Mouse (Mus musculus) forebrain, embryonic 11.5 days (tissue): ENCODE measurements around the gene Snx17. TPM values are rescaled to one million over a fixed set of nuclear protein-coding genes. Genes with fewer than 3 reads are reported as not detected.

Experiments used
- ATAC-seq: fragments of 200-750 bp; cut with Nextera tagmentation; replicated peaks from 2 replicates; pipeline ENCODE4 v1.8.0; 2017; ENCODE audit warnings: moderate TSS enrichment; ENCODE audit not compliant: low FRiP score
- DNase-seq: peaks from one replicate; pipeline ENCODE4 v3.0.0-alpha.2; 2017; ENCODE audit warnings: low spot score
- H3K27ac ChIP-seq: fragments of 300-500 bp; sonication (generic); 2 replicates; pipeline ENCODE4 v1.5.1; 2014; ENCODE audit warnings: low read depth, low read length
- H3K27me3 ChIP-seq: fragments of 300-500 bp; sonication (generic); 2 replicates; pipeline ENCODE4 v1.6.1; 2014; ENCODE audit warnings: mild to moderate bottlenecking, low read length, mixed read lengths; ENCODE audit not compliant: control insufficient read depth, insufficient read depth
- H3K36me3 ChIP-seq: fragments of 300-500 bp; sonication (generic); 2 replicates; pipeline ENCODE4 v1.6.1; 2014; ENCODE audit warnings: mild to moderate bottlenecking, low read length, moderate library complexity, mixed read lengths; ENCODE audit not compliant: control insufficient read depth, insufficient read depth
- H3K4me1 ChIP-seq: fragments of 300-500 bp; sonication (generic); replicated peaks from 2 replicates; pipeline ENCODE4 v1.6.1; 2014; ENCODE audit warnings: low read length, mixed read lengths; ENCODE audit not compliant: control insufficient read depth, insufficient read depth
- H3K4me2 ChIP-seq: fragments of 300-500 bp; sonication (generic); 2 replicates; pipeline ENCODE4 v1.6.1; 2014; ENCODE audit warnings: low read depth, mild to moderate bottlenecking, low read length, moderate library complexity, mixed read lengths; ENCODE audit not compliant: severe bottlenecking
- H3K4me3 ChIP-seq: fragments of 300-500 bp; sonication (generic); 2 replicates; pipeline ENCODE4 v1.5.1; 2014; ENCODE audit warnings: low read depth, low read length
- H3K9ac ChIP-seq: fragments of 300-500 bp; sonication (generic); 2 replicates; pipeline ENCODE4 v1.6.1; 2014; ENCODE audit warnings: low read length
- H3K9me3 ChIP-seq: fragments of 300-500 bp; sonication (generic); 2 replicates; pipeline ENCODE4 v1.6.1; 2016; ENCODE audit warnings: low read length, mixed read lengths; ENCODE audit not compliant: control insufficient read depth
- WGBS: fragments of 180-500 bp; shearing (Covaris S2); extraction: QIAGEN DNeasy Blood & Tissue Kit; methylation state at CpG from one replicate; pipeline ENCODE4 v1.1.7; 2014; 5-methylcytosine and 5-hydroxymethylcytosine counted together
- polyA plus RNA-seq: library from polyadenylated mRNA; unstranded; fragments of >200 nt; fragmentation: Nextera tagmentation; extraction: Ambion mirVana; gene quantifications from 2 replicates; pipeline ENCODE4 v1.2.1, GENCODE M21; 2014

The Snx17 gene
- polyA plus RNA-seq, 1 experiment from 2014 or later: 144 TPM

DNA sequence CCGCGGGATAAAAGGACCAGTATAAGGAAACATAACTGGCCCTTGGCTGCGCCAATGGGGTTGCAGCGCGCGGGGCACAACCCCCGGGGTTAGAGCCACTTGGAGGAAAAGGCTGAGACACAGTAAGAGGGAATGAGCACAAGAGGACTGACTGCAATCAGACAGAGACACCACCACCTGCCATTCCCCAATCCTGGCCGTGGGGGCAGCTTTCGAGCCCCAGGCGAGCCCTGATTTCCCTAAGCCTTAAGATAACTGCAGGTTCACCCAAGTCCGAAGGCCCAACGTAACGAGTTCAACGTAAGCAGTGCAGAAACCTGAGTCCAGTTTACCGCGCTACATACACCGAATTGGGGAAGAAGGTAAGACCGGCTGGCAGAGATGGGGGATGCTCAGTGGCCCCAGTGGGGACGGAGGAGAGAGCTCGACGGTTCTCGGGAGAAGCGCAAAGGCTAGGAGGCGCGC, 13.7 kb upstream of the Snx17 start:
- under 1% methylated on average over 25 of the region's 25 CpGs for WGBS
- peak overlapping the region; percentile 79 for H3K9ac ChIP-seq
- peak overlapping the region; percentile 91 for H3K4me3 ChIP-seq
- H3K9me3 ChIP-seq: no peaks in the 10 kb centered on the region
- no peaks in the 10 kb centered on the region for H3K27me3 ChIP-seq
- DNase-seq (peak; percentile 59), ATAC-seq (peak; percentile 63)
- no peaks in the 10 kb centered on the region for H3K36me3 ChIP-seq
- H3K27ac ChIP-seq: peak overlapping the region; percentile 98
- H3K4me2 ChIP-seq: peak overlapping the region; percentile 81
- no peaks in the 10 kb centered on the region for H3K4me1 ChIP-seq

DNA sequence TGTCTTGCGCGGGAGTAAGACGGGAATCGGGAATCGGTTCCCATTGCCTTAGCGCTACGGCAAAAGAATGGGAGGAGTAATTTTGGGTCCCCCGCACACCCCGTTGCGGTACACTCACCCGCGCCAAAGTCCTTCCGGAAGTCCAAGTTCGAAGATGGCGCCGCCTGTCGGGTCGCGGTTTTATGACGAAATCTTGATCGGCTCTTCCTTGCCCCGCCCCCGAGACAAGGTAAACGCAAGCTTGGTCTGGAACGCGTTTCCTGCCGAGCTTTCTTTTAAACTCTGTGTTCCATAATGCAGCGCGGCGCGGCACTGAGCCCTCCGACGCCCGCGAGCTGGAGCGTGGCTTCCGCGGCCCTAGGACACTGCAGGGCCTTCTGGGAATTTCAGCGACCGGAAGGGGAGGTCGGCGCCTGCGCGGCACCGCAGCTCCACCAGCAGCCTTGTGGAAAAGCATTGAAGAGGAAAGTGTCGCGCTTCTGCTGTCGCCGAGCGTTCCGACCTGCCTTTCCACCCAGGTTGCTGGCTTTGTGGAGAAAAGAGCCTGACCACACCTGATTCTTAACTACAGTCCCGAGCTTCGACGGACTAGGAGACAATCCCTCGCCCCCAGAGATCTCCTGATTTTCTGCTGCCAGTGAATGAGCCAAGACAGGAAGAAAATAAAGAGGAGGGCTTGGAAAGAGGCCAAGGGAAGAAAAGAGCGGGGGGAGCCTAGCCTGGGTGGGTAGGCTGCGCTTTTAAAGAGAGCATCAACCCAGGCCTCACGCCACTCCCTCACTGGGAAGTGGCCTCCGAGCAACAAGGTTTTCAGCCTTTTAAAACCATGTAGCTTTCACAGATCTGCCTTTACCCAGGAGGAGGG, 13.0 kb upstream of the Snx17 start, which contains the start of the genes Gm29609 and Gtf3c2:
Gene Gm29609, minus strand, starts transcription at position 146 of the 865 bp plus-strand sequence.
Gene Gtf3c2, minus strand, starts transcription at position 379 of the 865 bp plus-strand sequence.
- Histone ChIP-seq H3K9ac (peak within 1 kb of the TSS; percentile 79), H3K27ac (peak within 1 kb of the TSS; percentile 98), H3K36me3 (no peaks in the 10 kb centered on the region), H3K4me1 (no peaks in the 10 kb centered on the region), H3K27me3 (no peaks in the 10 kb centered on the region), H3K9me3 (no peaks in the 10 kb centered on the region), H3K4me3 (peak within 1 kb of the TSS; percentile 91), H3K4me2 (peak within 1 kb of the TSS; percentile 81)
- ATAC-seq (peak; percentile 97), DNase-seq (peak; percentile 94)
- under 1% methylated on average over 59 of the region's 59 CpGs for WGBS

DNA sequence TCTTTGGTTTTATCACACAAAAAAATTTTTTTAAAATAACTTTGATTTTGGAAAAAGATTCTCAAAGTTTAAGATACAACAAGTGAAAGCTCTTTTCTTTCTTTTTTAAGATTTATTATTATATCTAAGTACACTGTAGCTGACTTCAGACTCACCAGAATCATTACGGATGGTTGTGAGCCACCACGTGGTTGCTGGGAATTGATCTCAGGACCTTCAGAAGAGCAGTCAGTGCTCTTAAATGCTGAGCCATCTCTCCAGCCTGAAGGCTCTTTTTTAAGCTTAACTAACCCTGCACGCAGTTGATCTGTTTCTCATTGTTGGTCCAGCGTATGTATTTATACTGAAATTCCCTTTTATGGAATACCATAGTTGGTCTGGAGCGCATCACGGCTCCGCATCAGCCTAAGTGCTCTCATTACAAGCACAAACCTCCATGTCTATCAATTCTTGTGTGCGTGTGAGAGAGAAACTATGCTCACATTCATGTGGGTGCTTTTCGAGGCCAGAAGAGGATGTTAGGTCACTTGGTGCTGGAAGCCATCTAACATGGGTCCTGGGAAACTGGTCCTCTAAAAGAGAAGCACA, 11.8 kb upstream of the Snx17 start:
- Histone ChIP-seq H3K9me3 (no peaks in the 10 kb centered on the region), H3K27me3 (no peaks in the 10 kb centered on the region), H3K9ac (no peak overlapping the region), H3K36me3 (no peaks in the 10 kb centered on the region), H3K4me2 (no peak overlapping the region), H3K27ac (no peak overlapping the region), H3K4me3 (no peak overlapping the region; the same call in 1 of the 2 replicates), H3K4me1 (no peaks in the 10 kb centered on the region)
- ATAC-seq (no peak), DNase-seq (no peak)
- 94% methylated on average over 9 of the region's 9 CpGs for WGBS

DNA sequence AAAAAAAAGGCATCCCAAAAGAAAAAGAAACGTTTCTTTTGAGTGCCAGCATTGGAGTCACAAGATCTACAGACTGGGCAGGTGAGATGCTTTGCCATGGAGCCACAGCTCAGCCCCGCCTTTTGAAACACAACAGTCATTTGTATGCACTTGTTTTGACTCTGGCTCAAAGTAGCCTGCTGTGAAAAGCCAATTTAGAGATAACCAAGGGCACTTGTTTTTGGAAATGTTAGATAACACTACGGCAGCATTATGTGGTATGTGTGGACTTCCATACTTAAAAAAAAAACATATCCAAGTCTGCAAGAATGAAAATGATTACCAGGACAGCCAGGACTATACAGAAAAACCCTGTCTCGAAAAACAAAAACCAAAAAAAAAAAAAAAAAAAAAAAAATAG, 9.3 kb upstream of the Snx17 start:
- Histone ChIP-seq H3K9ac (no peak overlapping the region), H3K27ac (no peak overlapping the region), H3K36me3 (peaks cover 6% of the 10 kb centered on the region; the same call in 1 of the 2 replicates), H3K27me3 (no peaks in the 10 kb centered on the region), H3K9me3 (no peaks in the 10 kb centered on the region), H3K4me1 (no peaks in the 10 kb centered on the region), H3K4me3 (no peak overlapping the region), H3K4me2 (no peak overlapping the region)
- no peak for DNase-seq
- no peak for ATAC-seq
- 66% methylated on average over 4 of the region's 4 CpGs for WGBS

DNA sequence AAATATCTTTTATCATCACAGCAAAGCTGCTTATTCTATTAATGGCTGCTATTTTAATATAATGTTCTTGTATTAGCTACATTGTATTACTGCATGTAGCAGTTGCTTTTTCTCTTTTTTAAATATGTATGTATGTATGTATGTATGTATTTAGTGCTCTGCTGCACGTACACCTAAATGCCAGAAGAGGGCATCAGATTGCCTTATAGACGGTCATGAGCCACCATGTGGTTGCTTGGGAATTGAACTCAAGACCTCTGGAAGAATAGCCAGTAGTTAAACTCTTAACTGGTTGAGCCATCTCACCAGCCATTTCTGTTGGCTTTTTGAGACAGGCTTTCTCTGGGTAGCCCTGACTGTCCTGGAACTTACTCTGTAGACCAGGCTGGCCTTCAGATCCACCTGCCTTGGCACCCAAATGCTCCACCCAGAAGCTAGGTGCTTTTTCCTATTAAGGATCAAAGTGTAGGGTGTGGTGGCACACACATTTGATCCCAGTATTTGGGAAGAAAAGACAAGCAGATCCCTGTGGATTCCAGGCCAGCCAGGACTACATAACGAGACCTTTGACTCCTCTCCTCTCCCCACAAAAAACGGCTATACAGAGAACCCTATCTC, 4.7 kb upstream of the Snx17 start:
- H3K27ac ChIP-seq: no peak overlapping the region

DNA sequence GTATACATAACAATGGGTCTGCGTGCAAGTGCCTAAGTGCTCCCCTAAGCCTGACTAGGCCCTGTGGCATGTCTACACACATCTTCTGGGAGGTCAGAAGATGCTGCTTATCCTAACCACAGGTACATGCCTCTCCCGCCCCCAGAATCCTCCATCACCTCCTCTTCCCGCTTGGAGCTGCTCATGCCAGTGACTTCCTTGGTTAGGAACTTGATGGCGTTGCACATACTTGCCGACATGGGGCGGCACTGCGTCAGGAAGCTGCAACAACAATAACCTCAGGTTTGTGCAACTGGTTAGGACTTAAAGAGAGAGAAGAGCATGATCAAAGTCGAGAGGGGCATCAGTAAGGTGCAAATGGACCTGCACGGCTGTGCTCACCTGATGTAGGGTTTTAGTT, 2.8 kb upstream of the Snx17 start:
- H3K9me3 ChIP-seq: no peaks in the 10 kb centered on the region
- 0 out of 2 replicates have a peak, but pooled peaks cover 3% of the 10 kb centered on the region for H3K4me1 ChIP-seq
- DNase-seq (no peak), ATAC-seq (no peak)
- no peak overlapping the region for H3K9ac ChIP-seq
- no peak overlapping the region for H3K27ac ChIP-seq
- no peaks in the 10 kb centered on the region for H3K27me3 ChIP-seq
- no peak overlapping the region for H3K4me2 ChIP-seq
- peaks cover 13% of the 10 kb centered on the region; the same call in 1 of the 2 replicates for H3K36me3 ChIP-seq
- no peak overlapping the region for H3K4me3 ChIP-seq
- WGBS: 85% methylated on average over 9 of the region's 9 CpGs

More for the DNA sequence above, 4.7 kb upstream of the Snx17 start:
- Histone ChIP-seq H3K4me2 (no peak overlapping the region), H3K4me1 (no peaks in the 10 kb centered on the region), H3K36me3 (peaks cover 13% of the 10 kb centered on the region; the same call in 1 of the 2 replicates), H3K9ac (no peak overlapping the region), H3K27me3 (no peaks in the 10 kb centered on the region), H3K4me3 (no peak overlapping the region), H3K9me3 (no peaks in the 10 kb centered on the region)
- 73% methylated on average over 4 of the region's 4 CpGs for WGBS
- ATAC-seq: no peak
- DNase-seq: no peak

DNA sequence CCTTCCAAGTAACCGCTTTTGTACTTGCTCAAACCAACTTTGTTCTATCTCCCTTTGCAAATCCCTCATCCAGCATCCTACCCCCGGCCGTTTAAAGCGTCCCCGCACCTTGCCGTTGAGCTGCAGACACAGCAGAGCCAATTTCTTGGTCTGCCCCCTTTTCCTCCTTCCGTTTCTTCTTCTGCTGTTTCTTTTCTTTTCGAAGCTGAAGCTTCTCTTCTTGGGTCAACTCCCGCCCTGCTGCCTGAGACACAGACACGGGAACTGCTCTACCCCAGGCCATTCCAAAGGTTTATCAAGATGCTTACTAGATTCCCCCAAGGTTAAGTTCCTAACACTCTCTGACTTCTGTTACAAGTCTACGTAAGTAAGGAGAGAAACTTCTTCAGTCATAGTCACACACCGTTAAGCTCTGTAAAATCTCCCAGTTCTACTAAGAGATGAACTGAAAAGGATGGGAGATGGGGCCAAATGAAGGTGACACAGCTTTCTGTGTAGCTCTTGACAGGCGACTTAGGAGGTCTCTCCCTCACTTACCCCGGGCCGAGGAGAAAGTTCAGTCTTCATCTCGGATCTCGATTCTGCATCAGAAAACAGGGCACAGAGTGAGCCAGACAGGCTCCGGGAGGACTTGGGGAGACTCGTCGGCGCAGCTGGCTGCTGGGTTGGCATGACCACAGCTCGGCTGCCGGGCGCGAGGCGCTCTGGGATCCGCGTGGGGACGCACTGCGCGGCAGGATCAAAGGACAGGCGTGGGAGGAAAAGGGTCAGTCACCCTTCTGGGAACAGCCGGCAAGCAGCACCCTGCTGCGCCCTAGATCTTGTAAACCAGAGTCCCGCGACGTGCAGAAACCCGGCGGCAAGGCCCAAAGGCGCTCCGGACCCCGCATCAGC, 735 bp upstream of the Snx17 start:
- DNase-seq (no peak), ATAC-seq (no peak)
- peak overlapping the region; percentile 53 for H3K4me2 ChIP-seq
- no peaks in the 10 kb centered on the region for H3K9me3 ChIP-seq
- H3K9ac ChIP-seq: peak overlapping the region; percentile 74
- peak overlapping the region; percentile 33; the same call in 1 of the 2 replicates for H3K27ac ChIP-seq
- no peaks in the 10 kb centered on the region for H3K27me3 ChIP-seq
- H3K36me3 ChIP-seq: peaks cover 15% of the 10 kb centered on the region; the same call in 1 of the 2 replicates
- H3K4me1 ChIP-seq: 0 out of 2 replicates have a peak, but pooled peaks cover 3% of the 10 kb centered on the region
- peak overlapping the region; percentile 83 for H3K4me3 ChIP-seq
- WGBS: 16% methylated on average over 42 of the region's 42 CpGs
